In the genomic region with DNA sequence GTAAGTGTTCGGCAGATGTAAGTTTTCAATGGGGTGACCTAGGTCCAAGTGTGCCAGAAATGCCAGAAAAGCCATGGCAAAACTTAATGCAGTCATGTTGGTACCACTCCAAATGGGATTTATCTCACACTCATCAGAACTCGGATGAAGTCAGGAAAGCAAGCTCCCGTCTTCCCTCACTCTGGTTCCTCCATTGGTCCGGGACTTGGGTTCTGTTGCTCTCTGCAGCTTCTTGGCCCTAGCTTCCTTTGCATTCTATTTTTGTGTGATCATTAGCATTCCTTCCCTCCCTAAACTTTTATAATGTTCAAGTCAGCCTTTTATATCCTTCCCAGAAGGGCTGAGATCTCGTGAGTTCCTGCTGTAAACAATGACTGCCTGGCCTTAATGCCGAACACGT, we compare ENCODE assay signal across 27 mouse cellular contexts.
DNase-seq lines count a peak whose midpoint lies in the region; ATAC-seq and TF ChIP-seq lines count a peak whose summit lies in the region.
"Had no signal": no experiment of that assay in that cellular context is flagged by ENCODE, and none has a peak within 500 bp of the region (broad histone marks: within the 10 kb centered on the region; RNA-seq: fewer than 3 reads in every experiment).

No protein-coding gene starts in this region.

- H3K27me3 ChIP-seq in kidney, postnatal 0 days (ENCODE audit: insufficient read depth, low read length): no peaks in the 10 kb centered on the region
- H3K27me3 ChIP-seq in lung, embryonic 16.5 days (ENCODE audit: control insufficient read depth, insufficient read depth, low read depth, low read length): no peaks in the 10 kb centered on the region
- H3K27me3 ChIP-seq in limb, embryonic 12.5 days: no peaks in the 10 kb centered on the region
- H3K27me3 ChIP-seq in stomach, embryonic 16.5 days (ENCODE audit: control insufficient read depth, insufficient read depth, low read length): no peaks in the 10 kb centered on the region
- H3K27me3 ChIP-seq: forebrain, embryonic 15.5 days; hindbrain, embryonic 12.5 days; intestine, embryonic 15.5 days; midbrain, embryonic 13.5 days; neural tube, embryonic 13.5 days had no signal

- no peak for TF ChIP-seq CTCF in kidney, postnatal 0 days (IDR thresholded peaks at IDR 0.05; ENCODE audit: low read depth)

- H3K4me2 ChIP-seq in kidney, postnatal 0 days (ENCODE audit: low read length): no peak overlapping the region
- no peak overlapping the region for H3K4me2 ChIP-seq in lung, embryonic 16.5 days (ENCODE audit: low read depth, low read length)
- no peak overlapping the region for H3K4me2 ChIP-seq in limb, embryonic 12.5 days
- no peak overlapping the region for H3K4me2 ChIP-seq in stomach, embryonic 16.5 days (ENCODE audit: low read depth, low read length)
- H3K4me2 ChIP-seq: forebrain, embryonic 15.5 days; heart, embryonic 11.5 days; hindbrain, embryonic 12.5 days; intestine, embryonic 15.5 days; liver, embryonic 11.5 days; midbrain, embryonic 13.5 days; neural tube, embryonic 13.5 days had no signal

- no peaks in the 10 kb centered on the region for H3K36me3 ChIP-seq in kidney, postnatal 0 days (ENCODE audit: insufficient read depth, low read length)
- no peaks in the 10 kb centered on the region for H3K36me3 ChIP-seq in lung, embryonic 16.5 days (ENCODE audit: control insufficient read depth, insufficient read depth, low read length)
- H3K36me3 ChIP-seq in limb, embryonic 12.5 days: no peaks in the 10 kb centered on the region
- no peaks in the 10 kb centered on the region for H3K36me3 ChIP-seq in stomach, embryonic 16.5 days (ENCODE audit: control insufficient read depth, insufficient read depth, low read length)
- H3K36me3 ChIP-seq: forebrain, embryonic 10.5 days; forebrain, embryonic 15.5 days; hindbrain, embryonic 12.5 days; intestine, embryonic 15.5 days; midbrain, embryonic 13.5 days; neural tube, embryonic 13.5 days had no signal

- H3K27ac ChIP-seq in kidney, postnatal 0 days: no peak overlapping the region
- peak overlapping the region; percentile 65 for H3K27ac ChIP-seq in lung, embryonic 16.5 days (ENCODE audit: low read length)
- no peak overlapping the region for H3K27ac ChIP-seq in limb, embryonic 12.5 days
- H3K27ac ChIP-seq in stomach, embryonic 16.5 days (ENCODE audit: low read length): peak overlapping the region; percentile 48; the same call in 1 of the 2 replicates
- H3K27ac ChIP-seq: forebrain, embryonic 10.5 days; forebrain, embryonic 15.5 days; hindbrain, embryonic 12.5 days; hindbrain, postnatal 0 days; intestine, embryonic 15.5 days; macrophage; midbrain, embryonic 13.5 days; neural tube, embryonic 13.5 days had no signal

- no peaks in the 10 kb centered on the region for H3K4me1 ChIP-seq in kidney, postnatal 0 days (replicated peaks; ENCODE audit: insufficient read depth, low read length)
- peaks cover 9% of the 10 kb centered on the region for H3K4me1 ChIP-seq in lung, embryonic 16.5 days (replicated peaks; ENCODE audit: control insufficient read depth, insufficient read depth, low read length)
- H3K4me1 ChIP-seq in limb, embryonic 12.5 days (replicated peaks): peaks cover 8% of the 10 kb centered on the region; the same call in 1 of the 2 replicates
- peaks cover 4% of the 10 kb centered on the region; the same call in 1 of the 2 replicates for H3K4me1 ChIP-seq in stomach, embryonic 16.5 days (ENCODE audit: control insufficient read depth, insufficient read depth, low read length)
- H3K4me1 ChIP-seq: forebrain, embryonic 10.5 days; forebrain, embryonic 15.5 days; hindbrain, embryonic 12.5 days; intestine, embryonic 15.5 days; midbrain, embryonic 13.5 days; neural tube, embryonic 13.5 days had no signal

- H3K9me3 ChIP-seq in kidney, postnatal 0 days (replicated peaks; ENCODE audit: low read length): no peaks in the 10 kb centered on the region
- no peaks in the 10 kb centered on the region for H3K9me3 ChIP-seq in lung, embryonic 16.5 days (ENCODE audit: control insufficient read depth, low read length)
- no peaks in the 10 kb centered on the region for H3K9me3 ChIP-seq in limb, embryonic 12.5 days
- no peaks in the 10 kb centered on the region for H3K9me3 ChIP-seq in stomach, embryonic 16.5 days (replicated peaks; ENCODE audit: control insufficient read depth, low read length)
- H3K9me3 ChIP-seq: forebrain, embryonic 15.5 days; hindbrain, embryonic 12.5 days; intestine, embryonic 15.5 days; midbrain, embryonic 13.5 days; neural tube, embryonic 13.5 days had no signal

- peak; percentile 38 for DNase-seq in kidney, postnatal 0 days (ENCODE audit: low spot score)
- no peak for DNase-seq in kidney, postnatal 10 days
- no peak for DNase-seq in lung, adult 18-20 months
- no peak for DNase-seq in cerebellum, postnatal 25 days
- no peak for DNase-seq in gastrocnemius, postnatal 10 days
- DNase-seq: adrenal gland, postnatal 25 days; cerebellum, adult 18-20 months; cerebellum, postnatal 10 days; gastrocnemius, postnatal 14 days; heart, postnatal 36 days; kidney, adult 9 months; kidney, postnatal 25 days; lung, adult 2 months; right cerebral cortex, postnatal 4 days had no signal

- 69% methylated on average over 7 of the region's 7 CpGs for WGBS in kidney, postnatal 0 days
- 44% methylated on average over 7 of the region's 7 CpGs for WGBS in lung, embryonic 16.5 days
- 69% methylated on average over 7 of the region's 7 CpGs for WGBS in limb, embryonic 12.5 days
- 46% methylated on average over 7 of the region's 7 CpGs for WGBS in stomach, embryonic 16.5 days

- no peak for ATAC-seq in kidney, postnatal 0 days (replicated peaks; ENCODE audit: low FRiP score, low read depth)
- peak; percentile 68 for ATAC-seq in lung, embryonic 16.5 days (ENCODE audit: low read depth)
- no peak for ATAC-seq in limb, embryonic 12.5 days (ENCODE audit: insufficient number of reproducible peaks, insufficient read depth, low FRiP score, low TSS enrichment, low read depth)
- 0 out of 2 replicates have a peak, but pooled peaks have one; percentile 21 for ATAC-seq in stomach, embryonic 16.5 days (ENCODE audit: insufficient read depth, low FRiP score)
- ATAC-seq: forebrain, embryonic 15.5 days; hindbrain, postnatal 0 days; intestine, embryonic 15.5 days; midbrain, embryonic 13.5 days had no signal

- H3K9ac ChIP-seq in kidney, postnatal 0 days (ENCODE audit: low read depth, low read length): no peak overlapping the region
- no peak overlapping the region for H3K9ac ChIP-seq in lung, embryonic 16.5 days (ENCODE audit: low read length)
- H3K9ac ChIP-seq in limb, embryonic 12.5 days (replicated peaks): 0 out of 2 replicates have a peak overlapping the region, but pooled peaks have one; percentile 13
- H3K9ac ChIP-seq in stomach, embryonic 16.5 days (ENCODE audit: low read length): no peak overlapping the region
- H3K9ac ChIP-seq: forebrain, embryonic 15.5 days; hindbrain, embryonic 12.5 days; intestine, embryonic 15.5 days; midbrain, embryonic 13.5 days; neural tube, embryonic 13.5 days had no signal

- no peak overlapping the region for H3K4me3 ChIP-seq in kidney, postnatal 0 days (replicated peaks; ENCODE audit: low read depth, low read length)
- H3K4me3 ChIP-seq in lung, embryonic 16.5 days (ENCODE audit: low read length): no peak overlapping the region
- H3K4me3 ChIP-seq in limb, embryonic 12.5 days (replicated peaks): no peak overlapping the region
- H3K4me3 ChIP-seq in stomach, embryonic 16.5 days (replicated peaks; ENCODE audit: low read length): no peak overlapping the region
- H3K4me3 ChIP-seq: forebrain, embryonic 10.5 days; forebrain, embryonic 15.5 days; hindbrain, embryonic 12.5 days; intestine, embryonic 15.5 days; midbrain, embryonic 13.5 days; neural tube, embryonic 13.5 days had no signal

Comparison
In these comparisons a context has a peak if more than half of its experiments do, and no peak if none do; other contexts are left out.
1. ATAC-seq: peak in lung, embryonic 16.5 days (single experiment) and stomach, embryonic 16.5 days (single experiment); none in kidney, postnatal 0 days (single experiment) and limb, embryonic 12.5 days (single experiment).
2. H3K27ac ChIP-seq: peak in lung, embryonic 16.5 days (single experiment) and stomach, embryonic 16.5 days (single experiment); none in kidney, postnatal 0 days (single experiment) and limb, embryonic 12.5 days (single experiment).